Mouse (Mus musculus): ENCODE data around the gene Fchsd2. TPM values are rescaled to one million over a fixed set of nuclear protein-coding genes. Genes with fewer than 3 reads are reported as not detected.

Gene Fchsd2
- polyA plus RNA-seq, 1 experiment from 2014 or later: 22.5 TPM

DNA sequence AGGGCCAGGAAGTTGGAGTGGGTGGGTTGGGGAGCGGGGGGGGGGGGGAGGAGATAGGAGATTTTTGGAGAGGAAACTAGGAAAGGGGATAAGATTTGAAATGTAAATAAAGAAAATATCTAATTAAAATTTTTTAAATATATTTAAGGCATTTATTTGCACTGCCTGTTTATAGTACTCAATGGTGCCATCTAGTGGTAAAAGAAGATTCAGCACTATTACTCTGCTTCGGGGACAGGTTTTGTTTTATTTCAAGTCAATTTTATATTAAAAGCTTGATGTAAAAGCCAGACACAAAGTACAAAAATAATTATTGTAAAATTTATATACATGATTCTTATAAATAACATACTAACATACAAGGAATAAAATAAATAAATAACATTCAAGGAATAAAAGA lies 138.8 kb downstream of the Fchsd2 start:
- H3K9me3 ChIP-seq: no peaks in the 10 kb centered on the region
- no peak overlapping the region for H3K4me3 ChIP-seq
- no peak for ATAC-seq (ENCODE audit: borderline replicate concordance, extremely low read depth, low FRiP score, low TSS enrichment)
- no peak overlapping the region for H3K27ac ChIP-seq
- H3K27me3 ChIP-seq: no peaks in the 10 kb centered on the region
- no peaks in the 10 kb centered on the region for H3K4me1 ChIP-seq
- 51% methylated on average over 1 of the region's 2 CpGs for WGBS
- no peak overlapping the region for H3K9ac ChIP-seq
- 0 out of 2 replicates have a peak, but pooled peaks cover 4% of the 10 kb centered on the region for H3K36me3 ChIP-seq
- no peak overlapping the region for H3K4me2 ChIP-seq

DNA sequence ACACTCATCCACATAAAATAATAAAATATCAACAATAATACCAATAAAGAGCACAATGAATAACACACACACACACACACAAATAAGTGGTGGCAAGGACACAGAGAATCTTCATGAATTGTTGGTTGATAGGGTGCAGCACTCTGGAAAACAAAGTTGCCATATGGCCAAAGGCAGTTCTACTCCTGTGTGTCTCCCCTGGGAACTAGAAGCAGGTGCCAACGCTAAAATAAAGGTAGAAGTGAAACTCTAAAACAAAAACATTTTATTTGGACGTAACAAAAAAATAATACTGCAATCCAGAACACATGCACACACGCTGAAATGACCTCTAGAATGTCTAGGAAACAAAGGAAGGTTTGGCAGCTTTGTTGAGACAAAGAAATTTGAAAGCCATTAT lies 140.1 kb downstream of the Fchsd2 start:
- no peak overlapping the region for H3K4me3 ChIP-seq
- H3K4me2 ChIP-seq: no peak overlapping the region
- H3K27ac ChIP-seq: no peak overlapping the region
- WGBS: 86% methylated on average over 3 of the region's 3 CpGs
- no peaks in the 10 kb centered on the region for H3K4me1 ChIP-seq
- H3K27me3 ChIP-seq: no peaks in the 10 kb centered on the region
- no peaks in the 10 kb centered on the region for H3K9me3 ChIP-seq
- ATAC-seq (ENCODE audit: borderline replicate concordance, extremely low read depth, low FRiP score, low TSS enrichment): no peak
- 0 out of 2 replicates have a peak, but pooled peaks cover 4% of the 10 kb centered on the region for H3K36me3 ChIP-seq
- H3K9ac ChIP-seq: no peak overlapping the region

DNA sequence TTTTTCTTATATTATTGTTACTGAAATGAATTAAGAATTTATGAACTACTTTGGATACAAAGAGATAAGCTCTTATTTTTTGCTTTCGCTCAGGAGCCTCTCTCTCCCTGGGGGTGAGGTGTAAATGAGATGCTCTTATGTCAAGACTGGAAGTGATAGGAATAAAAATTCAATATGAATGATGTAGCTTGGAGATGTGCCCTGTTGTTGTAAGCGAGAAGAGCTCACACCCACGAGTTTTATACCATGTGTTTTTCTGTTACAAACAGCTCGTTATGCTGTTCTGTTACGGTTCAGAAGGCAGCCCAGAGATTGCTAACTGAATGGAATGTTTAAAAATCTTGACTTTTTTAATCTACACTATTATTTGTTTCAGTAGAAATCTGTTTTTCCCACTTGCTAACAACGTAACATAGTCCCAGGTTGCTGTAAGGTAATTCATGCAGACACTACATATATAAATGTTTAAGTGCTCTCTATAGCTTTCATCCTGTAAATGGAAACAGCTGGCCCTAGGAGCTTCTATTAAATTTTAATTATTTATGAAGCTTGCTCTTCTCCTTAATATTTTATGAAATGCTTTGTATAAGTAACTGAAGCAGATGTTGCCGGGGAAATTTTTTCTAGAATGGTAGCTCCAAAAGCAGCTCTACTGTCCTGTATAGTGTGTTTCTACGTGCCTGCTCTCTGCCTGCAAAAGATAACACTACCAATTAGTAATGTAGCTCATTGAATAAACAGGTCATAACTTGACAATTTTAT lies 144.2 kb downstream of the Fchsd2 start:
- H3K27ac ChIP-seq: no peak overlapping the region
- no peak overlapping the region for H3K4me2 ChIP-seq
- H3K4me3 ChIP-seq: no peak overlapping the region
- 63% methylated on average over 8 of the region's 8 CpGs for WGBS
- no peak overlapping the region for H3K9ac ChIP-seq
- H3K27me3 ChIP-seq: no peaks in the 10 kb centered on the region
- ATAC-seq (ENCODE audit: borderline replicate concordance, extremely low read depth, low FRiP score, low TSS enrichment): no peak
- 0 out of 2 replicates have a peak, but pooled peaks cover 4% of the 10 kb centered on the region for H3K36me3 ChIP-seq
- H3K4me1 ChIP-seq: no peaks in the 10 kb centered on the region
- H3K9me3 ChIP-seq: no peaks in the 10 kb centered on the region

DNA sequence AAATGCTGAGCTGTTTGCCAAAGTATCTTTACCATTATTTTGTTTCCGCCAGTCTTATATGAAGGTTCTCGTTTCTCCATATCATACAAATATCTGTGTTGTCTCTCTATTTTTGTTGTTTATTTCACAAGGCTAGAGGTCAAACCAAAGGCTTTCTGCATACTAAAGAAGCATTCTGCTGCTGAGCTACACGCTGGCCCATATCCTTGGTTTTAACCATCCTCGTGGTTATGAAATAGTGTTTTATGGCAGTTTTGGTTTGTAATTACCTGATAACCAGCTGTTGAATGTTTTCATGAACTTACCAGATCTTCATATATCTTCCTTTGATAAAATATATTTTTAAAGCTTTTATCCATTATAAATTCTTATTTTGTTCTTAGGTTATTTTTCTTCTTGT lies 156.1 kb downstream of the Fchsd2 start:
- H3K4me1 ChIP-seq: no peaks in the 10 kb centered on the region
- no peak overlapping the region for H3K27ac ChIP-seq
- no peaks in the 10 kb centered on the region for H3K27me3 ChIP-seq
- no peak overlapping the region for H3K4me3 ChIP-seq
- no peak overlapping the region for H3K9ac ChIP-seq
- H3K9me3 ChIP-seq: no peaks in the 10 kb centered on the region
- H3K4me2 ChIP-seq: no peak overlapping the region
- WGBS: 76% methylated on average over 4 of the region's 4 CpGs
- H3K36me3 ChIP-seq: peaks cover 13% of the 10 kb centered on the region
- no peak for ATAC-seq (ENCODE audit: borderline replicate concordance, extremely low read depth, low FRiP score, low TSS enrichment)

DNA sequence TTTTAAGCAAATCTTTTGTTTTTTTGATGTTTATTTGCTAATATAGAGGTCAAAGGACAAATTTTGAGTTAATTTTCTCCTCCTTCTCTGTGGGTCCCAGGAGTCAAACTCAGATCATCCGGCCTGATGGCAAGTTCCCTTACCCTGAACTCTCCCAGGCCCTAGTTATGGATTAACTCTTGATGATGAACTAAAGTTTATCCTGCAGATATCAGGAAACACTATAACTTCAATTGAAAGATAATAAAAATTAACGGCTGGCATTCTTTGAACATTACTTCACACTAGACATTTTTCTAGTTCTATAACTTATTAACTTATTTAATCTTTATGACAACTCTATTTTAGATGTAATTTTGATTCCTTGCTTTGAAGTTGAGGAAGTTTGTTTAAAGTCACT lies 156.5 kb downstream of the Fchsd2 start:
- peaks cover 11% of the 10 kb centered on the region for H3K36me3 ChIP-seq
- H3K27me3 ChIP-seq: no peaks in the 10 kb centered on the region
- ATAC-seq (ENCODE audit: borderline replicate concordance, extremely low read depth, low FRiP score, low TSS enrichment): no peak
- H3K4me1 ChIP-seq: no peaks in the 10 kb centered on the region
- no peak overlapping the region for H3K9ac ChIP-seq
- no peak overlapping the region for H3K4me2 ChIP-seq
- 52% methylated on average over 2 of the region's 2 CpGs for WGBS
- H3K9me3 ChIP-seq: no peaks in the 10 kb centered on the region
- H3K4me3 ChIP-seq: no peak overlapping the region
- no peak overlapping the region for H3K27ac ChIP-seq

DNA sequence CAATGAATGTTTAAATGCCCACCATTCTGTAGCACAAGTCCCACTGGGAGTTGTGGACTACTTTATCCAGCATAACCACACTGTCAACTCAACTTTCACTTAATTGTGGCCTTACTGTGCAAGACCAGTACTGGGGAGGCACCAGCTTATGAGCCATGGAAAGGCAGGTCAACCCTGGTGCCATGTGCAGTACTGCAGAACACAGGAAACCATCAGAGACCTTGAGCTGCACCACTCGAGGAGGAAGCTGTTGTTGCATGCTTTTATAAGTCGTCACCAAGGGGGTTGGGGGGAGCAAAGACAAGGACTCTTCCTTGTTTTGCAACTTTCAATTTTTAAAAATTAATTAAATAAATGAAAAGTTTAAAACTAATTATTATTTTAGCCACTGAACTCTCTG lies 160.4 kb downstream of the Fchsd2 start:
- WGBS: 58% methylated on average over 2 of the region's 2 CpGs
- Histone ChIP-seq H3K4me2 (no peak overlapping the region), H3K4me1 (no peaks in the 10 kb centered on the region), H3K9ac (no peak overlapping the region), H3K27ac (no peak overlapping the region), H3K4me3 (no peak overlapping the region), H3K36me3 (peaks cover 18% of the 10 kb centered on the region), H3K27me3 (no peaks in the 10 kb centered on the region), H3K9me3 (no peaks in the 10 kb centered on the region)
- ATAC-seq (ENCODE audit: borderline replicate concordance, extremely low read depth, low FRiP score, low TSS enrichment): no peak

DNA sequence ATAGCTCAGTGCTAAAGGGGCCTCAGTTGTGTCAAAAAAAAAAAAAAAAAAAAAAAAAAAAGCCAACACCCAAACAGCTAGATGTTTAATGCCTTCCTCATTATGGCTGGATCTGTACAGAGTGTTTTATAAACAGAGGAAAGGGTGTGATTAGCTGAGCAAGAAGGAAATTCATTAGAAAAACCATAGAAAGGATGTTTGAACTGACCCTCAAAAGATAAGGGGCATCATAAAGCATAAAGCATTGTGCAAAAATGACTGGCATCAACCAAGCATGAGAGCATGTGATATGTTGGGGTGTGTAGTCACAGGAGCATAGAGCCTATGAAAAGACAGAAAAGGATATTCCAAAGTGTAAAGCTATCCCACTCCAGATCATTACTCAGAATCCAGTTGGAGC lies 165.8 kb downstream of the Fchsd2 start:
- no peak for ATAC-seq (ENCODE audit: borderline replicate concordance, extremely low read depth, low FRiP score, low TSS enrichment)
- H3K27ac ChIP-seq: no peak overlapping the region
- H3K9ac ChIP-seq: no peak overlapping the region

DNA sequence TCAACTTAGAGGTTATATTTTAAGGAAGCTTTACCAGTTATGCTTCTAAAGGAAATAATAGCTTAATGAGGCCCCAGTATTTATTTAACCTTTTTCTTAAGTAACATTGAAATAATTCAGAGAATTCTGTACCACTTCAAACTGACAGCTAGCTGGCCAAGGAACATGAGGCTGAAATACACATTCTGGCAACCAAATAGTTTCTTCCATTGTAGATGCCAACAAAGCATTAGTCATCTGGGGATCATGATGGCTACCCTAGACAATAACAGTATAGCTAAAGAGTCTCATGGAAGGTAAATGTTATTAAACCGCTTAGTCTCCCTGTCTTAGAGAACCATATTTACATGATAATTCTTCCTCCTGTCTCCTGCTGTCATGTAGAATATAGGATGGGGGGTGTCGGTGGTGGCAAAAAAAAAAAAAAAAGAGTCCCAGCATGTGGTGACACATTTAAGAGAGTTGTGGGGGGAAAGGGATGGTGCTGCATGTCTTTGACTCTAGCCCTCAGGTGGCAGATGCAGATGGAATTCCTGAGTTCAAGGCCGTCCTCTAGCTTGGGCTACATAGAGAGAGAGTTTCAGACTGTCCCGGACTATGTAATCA lies 169.4 kb downstream of the Fchsd2 start:
- WGBS: 83% methylated on average over 4 of the region's 4 CpGs

More for the DNA sequence above, 165.8 kb downstream of the Fchsd2 start:
- Histone ChIP-seq H3K4me2 (no peak overlapping the region), H3K27me3 (no peaks in the 10 kb centered on the region), H3K4me1 (no peaks in the 10 kb centered on the region), H3K4me3 (no peak overlapping the region), H3K9me3 (no peaks in the 10 kb centered on the region), H3K36me3 (peaks cover 20% of the 10 kb centered on the region)

DNA sequence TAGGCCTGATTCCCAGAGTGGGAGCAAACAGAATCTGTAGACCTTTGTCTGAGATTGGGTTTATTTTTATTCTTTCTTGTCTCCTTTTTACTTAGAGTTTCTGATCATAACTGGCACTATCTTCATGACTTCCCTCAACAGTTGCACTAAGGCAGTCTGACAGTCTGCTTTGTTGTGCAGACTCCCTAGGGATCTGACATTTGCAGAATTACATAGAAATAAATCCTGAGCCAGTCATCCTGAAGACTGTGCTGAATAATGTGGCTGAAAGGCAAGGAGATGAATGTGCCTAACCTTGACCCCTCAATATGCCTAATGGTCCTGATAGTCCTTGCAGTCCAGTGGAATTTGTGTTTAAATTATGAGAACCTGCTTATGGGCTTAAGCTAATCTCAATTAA lies 170.8 kb downstream of the Fchsd2 start:
- Histone ChIP-seq H3K4me2 (no peak overlapping the region), H3K36me3 (peaks cover 10% of the 10 kb centered on the region), H3K27ac (no peak overlapping the region), H3K27me3 (no peaks in the 10 kb centered on the region), H3K9me3 (no peaks in the 10 kb centered on the region), H3K4me3 (no peak overlapping the region), H3K9ac (no peak overlapping the region), H3K4me1 (peaks cover 14% of the 10 kb centered on the region)
- ATAC-seq (ENCODE audit: borderline replicate concordance, extremely low read depth, low FRiP score, low TSS enrichment): no peak

More for the DNA sequence above, 169.4 kb downstream of the Fchsd2 start:
- H3K9me3 ChIP-seq: no peaks in the 10 kb centered on the region
- no peak for ATAC-seq (ENCODE audit: borderline replicate concordance, extremely low read depth, low FRiP score, low TSS enrichment)
- no peaks in the 10 kb centered on the region for H3K27me3 ChIP-seq
- no peak overlapping the region for H3K9ac ChIP-seq
- no peak overlapping the region for H3K4me2 ChIP-seq
- peaks cover 6% of the 10 kb centered on the region for H3K4me1 ChIP-seq
- H3K4me3 ChIP-seq: no peak overlapping the region
- H3K36me3 ChIP-seq: peaks cover 10% of the 10 kb centered on the region
- H3K27ac ChIP-seq: no peak overlapping the region

DNA sequence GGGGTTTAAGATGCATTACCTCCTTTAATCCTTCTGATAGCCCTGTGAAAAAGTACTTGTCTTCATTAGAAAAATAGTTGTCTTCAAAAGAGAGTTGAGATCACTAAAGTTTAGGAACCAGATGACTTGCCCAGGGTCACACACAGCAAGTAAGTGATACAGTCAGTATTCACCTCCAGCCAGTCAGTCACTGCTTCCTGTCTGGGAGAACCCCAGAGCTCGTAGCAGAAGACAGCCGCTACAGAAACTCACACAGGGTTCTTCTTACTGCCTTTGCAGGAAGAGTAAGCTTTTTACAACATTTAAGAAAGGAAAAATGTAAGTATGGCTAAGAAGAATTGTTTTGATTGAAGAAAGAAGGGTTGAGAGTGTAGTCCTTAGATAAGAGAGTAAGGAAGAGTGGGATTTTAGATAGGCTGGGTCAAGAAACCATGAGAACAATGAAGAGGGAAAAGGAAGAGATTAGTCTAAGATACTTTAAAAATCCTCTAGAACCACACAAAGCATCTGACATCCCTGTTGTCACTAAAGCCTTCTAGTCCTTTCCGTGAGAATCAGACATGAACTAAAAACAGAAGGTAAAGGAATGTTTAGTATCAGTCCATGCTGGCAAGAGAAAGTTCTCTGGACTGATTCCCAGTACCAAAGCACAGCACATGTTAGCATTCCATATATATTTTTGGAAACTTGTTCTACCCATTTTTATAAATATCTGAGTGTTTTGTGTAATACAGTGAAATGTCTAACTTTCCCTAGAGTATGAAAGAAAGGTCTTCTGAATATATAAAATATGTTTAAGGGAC lies 175.0 kb downstream of the Fchsd2 start:
- no peak overlapping the region for H3K9ac ChIP-seq
- H3K4me2 ChIP-seq: no peak overlapping the region
- H3K4me1 ChIP-seq: peaks cover 14% of the 10 kb centered on the region
- H3K9me3 ChIP-seq: no peaks in the 10 kb centered on the region
- peak overlapping the region; percentile 71 for H3K27ac ChIP-seq
- peaks cover 4% of the 10 kb centered on the region; the same call in 1 of the 2 replicates for H3K36me3 ChIP-seq
- no peaks in the 10 kb centered on the region for H3K27me3 ChIP-seq
- no peak overlapping the region for H3K4me3 ChIP-seq
- WGBS: 38% methylated on average over 3 of the region's 3 CpGs
- no peak for ATAC-seq (ENCODE audit: borderline replicate concordance, extremely low read depth, low FRiP score, low TSS enrichment)

DNA sequence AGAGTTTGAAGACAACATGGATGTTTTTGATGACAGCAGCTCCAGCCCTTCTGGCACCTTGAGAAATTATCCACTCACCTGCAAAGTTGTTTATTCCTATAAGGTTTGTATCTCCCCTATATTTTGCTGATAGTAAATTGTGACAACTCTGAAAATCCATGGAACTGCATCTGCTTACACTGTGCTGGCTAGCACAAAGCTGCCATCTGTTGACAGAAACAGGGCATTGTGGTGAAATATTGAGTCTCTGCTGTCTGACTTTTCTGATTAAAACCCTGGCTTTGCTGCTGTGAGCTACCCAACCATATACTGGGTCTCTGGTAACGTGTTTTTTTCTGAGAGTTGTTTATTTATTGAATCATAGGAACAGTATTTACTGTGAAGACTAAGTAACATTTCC lies 178.9 kb downstream of the Fchsd2 start:
- Histone ChIP-seq H3K9me3 (no peaks in the 10 kb centered on the region), H3K4me2 (no peak overlapping the region), H3K27me3 (no peaks in the 10 kb centered on the region), H3K9ac (no peak overlapping the region), H3K27ac (no peak overlapping the region), H3K36me3 (peaks cover 17% of the 10 kb centered on the region; the same call in 1 of the 2 replicates), H3K4me3 (no peak overlapping the region), H3K4me1 (peaks cover 12% of the 10 kb centered on the region)
- no peak for ATAC-seq (ENCODE audit: borderline replicate concordance, extremely low read depth, low FRiP score, low TSS enrichment)
- 68% methylated on average over 1 of the region's 1 CpGs for WGBS
